Mouse (Mus musculus): ENCODE data around the gene Lrrc8c.
"Not testable (repeated sequence)": the region's sequence is repeated elsewhere in the genome, so short reads cannot be mapped to it uniquely, and the experiment has no call there.

The Lrrc8c gene

DNA sequence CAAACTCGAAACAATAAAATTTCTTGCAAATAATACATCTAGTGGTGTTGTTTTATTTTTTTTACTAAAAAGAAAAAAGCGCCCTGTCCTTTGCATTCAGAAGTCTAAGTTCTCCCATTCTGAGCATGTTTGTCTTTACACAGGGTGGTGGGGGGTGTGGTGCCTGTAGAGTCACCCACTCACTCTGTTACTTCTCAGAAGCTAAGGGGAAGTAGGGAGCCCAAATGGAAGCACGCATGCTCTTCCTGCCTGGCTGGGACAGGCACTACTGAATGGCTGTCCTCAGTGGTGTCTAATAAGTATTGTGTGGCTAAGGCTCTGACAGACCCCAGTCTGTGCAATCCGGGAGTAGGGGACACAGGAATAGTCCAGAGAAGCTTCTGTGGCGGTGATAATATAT lies 107.9 kb downstream of the Lrrc8c start:
- no peak for ATAC-seq (ENCODE audit: insufficient number of reproducible peaks, low FRiP score, low TSS enrichment)

- no peak for ATAC-seq (ENCODE audit: insufficient number of reproducible peaks, low FRiP score, low TSS enrichment)
Measured at GRCm38 (mm10) chr5:105629955-105630354, 110.8 kb downstream of the Lrrc8c start.

DNA sequence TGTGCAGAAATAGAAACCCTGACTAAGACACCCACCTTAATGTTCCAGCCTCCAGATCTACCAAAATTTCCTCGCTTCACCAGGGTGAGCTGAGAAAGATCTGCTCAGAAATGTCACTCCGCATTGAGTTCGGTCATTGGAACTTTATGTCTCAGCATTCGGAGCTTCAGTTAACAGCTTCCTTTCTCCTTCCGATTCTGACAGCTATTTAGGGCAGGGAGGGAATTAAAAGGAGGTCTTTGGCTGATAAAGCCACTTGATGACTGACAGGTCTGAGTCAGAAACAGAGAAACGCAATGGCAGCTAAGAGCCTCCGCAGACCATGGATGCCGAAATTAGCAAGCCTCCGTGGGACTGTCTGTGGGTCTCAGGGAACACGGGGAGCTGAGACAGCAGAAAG lies 112.9 kb downstream of the Lrrc8c start:
- ATAC-seq (ENCODE audit: insufficient number of reproducible peaks, low FRiP score, low TSS enrichment) = no peak

- ATAC-seq (ENCODE audit: insufficient number of reproducible peaks, low FRiP score, low TSS enrichment) = no peak
Measured at GRCm38 (mm10) chr5:105635576-105635975, 116.4 kb downstream of the Lrrc8c start.

GRCm38 (mm10) chr5:105636484-105637191 lies 117.5 kb downstream of the Lrrc8c start:
- no peak for ATAC-seq (ENCODE audit: insufficient number of reproducible peaks, low FRiP score, low TSS enrichment)

GRCm38 (mm10) chr5:105638266-105638665 lies 119.1 kb downstream of the Lrrc8c start:
- not testable (repeated sequence) for ATAC-seq (ENCODE audit: insufficient number of reproducible peaks, low FRiP score, low TSS enrichment)

- ATAC-seq (ENCODE audit: insufficient number of reproducible peaks, low FRiP score, low TSS enrichment) = no peak
Measured at GRCm38 (mm10) chr5:105638916-105639315, 119.7 kb downstream of the Lrrc8c start.

DNA sequence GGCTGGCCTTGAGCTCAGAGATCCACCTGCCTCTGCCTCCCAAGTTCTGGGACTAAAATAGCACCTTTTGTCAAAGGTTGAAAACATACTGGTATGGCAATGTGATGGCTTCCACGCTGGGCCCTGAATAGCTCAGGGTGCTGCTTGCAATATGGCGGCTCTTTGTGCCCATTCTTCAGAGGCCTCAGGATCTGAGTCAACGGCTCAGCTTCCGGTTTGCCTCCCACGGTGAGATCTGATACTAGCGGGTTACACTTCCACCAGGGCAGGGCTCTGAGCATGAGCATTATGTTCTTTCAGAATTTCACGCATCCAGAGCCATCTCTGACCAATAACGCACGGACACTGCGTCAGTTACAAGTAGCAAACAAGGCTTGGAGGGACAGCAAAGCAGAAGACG lies 120.2 kb downstream of the Lrrc8c start:
- no peak for ATAC-seq (ENCODE audit: insufficient number of reproducible peaks, low FRiP score, low TSS enrichment)

DNA sequence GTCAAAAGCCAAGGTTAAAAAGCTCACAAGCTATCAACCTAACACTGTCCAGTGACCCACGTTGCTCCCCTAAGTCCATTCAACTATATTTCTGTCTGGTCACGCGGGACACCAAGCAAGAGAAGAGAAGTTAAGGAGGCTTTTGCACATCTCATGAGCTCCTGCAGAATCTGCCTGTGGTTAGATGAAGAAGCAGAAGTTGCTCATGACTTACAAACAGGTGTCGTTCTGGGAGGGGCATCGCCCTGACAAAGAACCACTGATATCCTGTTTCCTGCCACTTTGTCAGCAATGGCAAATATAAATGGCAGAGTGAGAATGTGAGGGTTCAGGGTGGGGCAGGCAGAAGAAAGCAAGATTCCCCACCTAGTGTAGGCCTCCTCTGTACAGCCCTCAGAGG lies 123.3 kb downstream of the Lrrc8c start:
- no peak for ATAC-seq (ENCODE audit: insufficient number of reproducible peaks, low FRiP score, low TSS enrichment)

- no peak for ATAC-seq (ENCODE audit: insufficient number of reproducible peaks, low FRiP score, low TSS enrichment)
Measured at GRCm38 (mm10) chr5:105643276-105643675, 124.1 kb downstream of the Lrrc8c start.

DNA sequence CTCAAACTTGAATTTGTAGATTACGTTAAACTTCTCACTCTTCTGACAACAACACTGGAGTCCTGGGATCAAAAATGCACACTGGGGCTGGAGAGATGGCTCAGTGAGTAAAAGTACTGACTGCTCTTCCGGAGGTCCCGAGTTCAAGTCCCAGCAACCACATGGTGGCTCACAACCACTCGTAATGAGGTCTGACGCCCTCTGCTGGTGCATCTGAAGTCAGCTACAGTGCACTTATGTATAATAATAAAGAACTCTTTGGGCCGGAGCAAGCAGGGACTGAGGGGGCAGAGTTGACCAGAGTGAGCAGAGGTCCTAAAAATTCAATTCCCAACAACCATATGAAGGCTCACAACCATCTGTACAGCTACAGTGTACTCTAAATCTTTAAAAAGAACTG lies 125.0 kb downstream of the Lrrc8c start:
- ATAC-seq (ENCODE audit: insufficient number of reproducible peaks, low FRiP score, low TSS enrichment) = no peak

DNA sequence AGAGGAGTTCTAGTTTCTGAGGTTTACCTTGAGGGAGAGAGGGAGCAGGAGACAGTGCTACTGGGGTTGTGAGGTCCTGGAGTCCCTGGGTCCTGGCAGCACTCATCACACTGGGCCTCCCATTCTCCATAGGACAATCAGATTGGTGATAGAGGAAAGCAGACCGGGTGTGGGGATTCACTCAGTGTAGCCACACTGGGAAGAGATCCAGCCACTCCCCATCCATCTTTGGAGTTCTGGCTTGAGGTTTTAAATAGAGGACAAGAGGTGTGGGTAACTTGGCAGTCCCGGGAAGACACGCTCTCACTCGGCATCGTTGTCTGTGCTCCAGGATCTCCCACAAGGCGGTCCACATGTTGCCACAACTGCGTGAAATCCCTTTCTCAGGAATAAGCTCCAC lies 127.9 kb downstream of the Lrrc8c start:
- no peak for ATAC-seq (ENCODE audit: insufficient number of reproducible peaks, low FRiP score, low TSS enrichment)

DNA sequence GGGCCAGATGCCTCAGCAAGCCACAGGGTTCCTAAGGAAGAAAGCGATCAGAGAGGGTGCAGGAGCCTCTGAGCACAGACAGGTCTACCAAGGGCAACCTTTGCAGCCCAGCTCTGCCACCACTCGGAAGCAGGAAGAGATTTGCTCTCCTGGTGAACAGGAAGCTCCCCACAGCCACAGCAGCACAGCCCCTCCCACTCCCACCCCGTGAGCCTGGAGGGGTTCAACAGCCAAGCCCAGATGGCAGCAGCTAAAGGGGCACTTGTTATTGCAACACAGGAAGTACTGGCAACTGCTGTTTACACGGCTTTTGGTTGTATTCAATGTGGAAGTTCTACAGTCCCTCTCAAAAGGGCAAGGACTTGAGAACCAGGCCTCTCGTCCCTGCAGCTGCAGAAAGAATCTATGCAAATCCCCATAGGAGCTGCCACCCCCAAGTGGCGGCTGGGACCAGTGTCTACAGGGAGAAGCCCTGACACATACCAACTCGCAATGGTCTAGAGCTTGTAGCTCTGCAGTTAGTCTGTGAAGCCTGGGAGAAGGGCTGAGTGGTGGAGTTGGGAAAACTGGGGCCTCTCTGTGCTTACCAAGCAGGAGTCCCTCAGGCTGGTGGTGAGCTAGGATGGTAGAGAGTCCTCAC lies 129.6 kb downstream of the Lrrc8c start:
- ATAC-seq (ENCODE audit: insufficient number of reproducible peaks, low FRiP score, low TSS enrichment) = no peak

GRCm38 (mm10) chr5:105649514-105650001 lies 130.4 kb downstream of the Lrrc8c start:
- no peak for ATAC-seq (ENCODE audit: insufficient number of reproducible peaks, low FRiP score, low TSS enrichment)

DNA sequence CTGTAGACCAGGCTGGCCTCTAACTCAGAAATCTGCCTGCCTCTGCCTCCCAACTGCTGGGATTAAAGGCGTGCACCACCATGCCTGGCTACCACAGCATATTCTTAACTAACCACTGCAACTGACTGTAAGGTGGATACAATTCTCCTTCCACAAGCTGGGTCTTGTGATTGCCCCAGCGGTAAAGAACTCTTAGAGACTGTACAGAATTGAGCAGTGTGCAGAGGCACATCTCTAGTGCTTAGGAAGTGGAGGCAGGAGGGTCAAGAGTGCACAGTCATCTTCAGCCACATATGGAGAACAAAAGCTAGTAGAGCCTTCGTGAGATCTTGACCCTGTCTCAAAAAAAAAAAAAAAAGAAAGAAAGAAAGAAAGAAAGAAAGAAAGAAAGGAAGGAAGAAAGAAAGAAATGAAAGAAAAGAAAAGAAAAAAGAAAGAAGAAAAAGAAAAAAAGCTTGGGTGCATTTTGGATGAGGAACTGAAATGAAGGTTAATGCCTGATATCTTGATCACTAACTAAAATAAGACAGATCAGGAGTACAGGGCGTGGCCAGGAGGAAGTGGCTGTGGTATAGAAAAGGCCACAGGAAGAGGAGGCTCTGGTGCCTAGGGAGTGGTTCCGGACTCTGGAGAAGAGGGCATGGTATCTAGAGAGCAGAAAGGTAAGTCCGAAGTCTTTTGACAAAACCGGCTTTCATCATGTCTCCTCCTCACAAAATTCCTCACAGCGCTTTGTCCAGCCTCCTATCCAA lies 131.7 kb downstream of the Lrrc8c start:
- no peak for ATAC-seq (ENCODE audit: insufficient number of reproducible peaks, low FRiP score, low TSS enrichment)

GRCm38 (mm10) chr5:105651561-105651991 lies 132.4 kb downstream of the Lrrc8c start:
- no peak for ATAC-seq (ENCODE audit: insufficient number of reproducible peaks, low FRiP score, low TSS enrichment)

GRCm38 (mm10) chr5:105654237-105655063 lies 135.3 kb downstream of the Lrrc8c start:
- peak; percentile 64; the same call in 1 of the 2 replicates for ATAC-seq (ENCODE audit: insufficient number of reproducible peaks, low FRiP score, low TSS enrichment)

DNA sequence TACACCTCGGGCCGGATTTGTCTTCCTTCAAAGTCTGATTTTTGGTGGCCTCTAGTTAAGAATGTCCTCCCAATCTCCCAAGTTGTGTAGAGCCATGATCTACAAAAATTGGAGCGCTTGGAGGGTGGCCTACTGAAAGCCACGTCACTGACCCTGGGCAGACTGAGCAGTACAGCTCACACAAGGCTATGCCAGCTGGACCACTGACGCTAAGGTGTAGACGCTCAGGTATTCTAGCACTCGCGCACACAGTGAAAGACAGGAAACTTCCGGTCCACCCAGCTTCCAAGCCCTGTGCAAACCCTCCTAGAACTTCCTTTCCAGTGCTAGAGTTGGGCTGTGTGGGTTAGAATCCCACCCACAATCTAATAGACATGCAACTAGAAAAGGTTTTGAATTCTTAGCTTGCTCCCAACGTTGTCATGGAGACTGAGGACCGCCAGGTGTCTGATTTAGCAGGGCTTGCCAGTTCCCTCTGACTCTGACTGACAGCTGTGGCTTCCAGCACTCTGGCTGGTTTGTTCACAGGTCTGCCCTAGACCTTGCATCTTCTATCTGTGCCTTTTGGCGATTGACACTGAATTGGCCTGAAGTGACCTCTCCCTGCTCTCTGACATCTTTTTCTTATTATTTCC lies 136.0 kb downstream of the Lrrc8c start:
- no peak for ATAC-seq (ENCODE audit: insufficient number of reproducible peaks, low FRiP score, low TSS enrichment)

- no peak for ATAC-seq (ENCODE audit: insufficient number of reproducible peaks, low FRiP score, low TSS enrichment)
Measured at GRCm38 (mm10) chr5:105661894-105662293, 142.7 kb downstream of the Lrrc8c start.
